Mouse (Mus musculus) gastrocnemius, postnatal 36 days (tissue): ENCODE results near the gene Lman1l. TPM values are rescaled to one million over a fixed set of nuclear protein-coding genes. Genes with fewer than 3 reads are reported as not detected.

Experiments
- total RNA-seq, 2 experiments: library from RNA; stranded (reverse); gene quantifications; 2 replicates each; pipeline ENCODE4 v1.2.3; 2021

Lman1l gene
- total RNA-seq, 2 experiments from 2014 or later = not detected

Other genes starting within 250 kb of the Lman1l start
- gene Ppcdc, start 180.7 kb downstream of the Lman1l start, total RNA-seq = 1 to 10 TPM; 7.1 to 7.7 TPM
- under 1 TPM; 0.66 to 0.74 TPM for gene Scamp5, start 152.7 kb downstream of the Lman1l start, total RNA-seq
- gene Rpp25, start 116.7 kb downstream of the Lman1l start, total RNA-seq = not detected
- gene Cox5a, start 99.5 kb downstream of the Lman1l start, total RNA-seq = 1,000 to 10,000 TPM; 1,357 to 1,404 TPM
- gene Fam219b, start 83.2 kb downstream of the Lman1l start, total RNA-seq = 1 to 10 TPM; 4.0 to 5.5 TPM
- gene Mpi, start 68.0 kb downstream of the Lman1l start, total RNA-seq = 10 to 100 TPM; 80.9 to 83.7 TPM
- 10 to 100 TPM; 33.8 to 37.3 TPM for gene Scamp2, start 59.8 kb downstream of the Lman1l start, total RNA-seq
- gene Ulk3, start 31.3 kb downstream of the Lman1l start, total RNA-seq = 1 to 10 TPM; 4.3 to 6.0 TPM
- gene Cplx3, start 14.5 kb downstream of the Lman1l start, total RNA-seq = not detected
- 1 to 10 TPM; 8.5 to 9.5 TPM for gene Csk, start 32.9 kb upstream of the Lman1l start, total RNA-seq
- not detected for gene Cyp1a2, start 62.9 kb upstream of the Lman1l start, total RNA-seq
- under 1 TPM; 0.26 to 0.57 TPM for gene Cyp1a1, start 67.2 kb upstream of the Lman1l start, total RNA-seq
- 1 to 10 TPM; 4.8 to 6.3 TPM for gene Edc3, start 87.8 kb upstream of the Lman1l start, total RNA-seq
- 10 to 100 TPM; 35.9 to 37.7 TPM for gene Clk3, start 145.1 kb upstream of the Lman1l start, total RNA-seq
- gene Arid3b, start 216.0 kb upstream of the Lman1l start, total RNA-seq = 1 to 10 TPM; 2.4 to 3.5 TPM